Mouse (Mus musculus) CH12.LX (cell line): ENCODE measurements around the gene Pknox1. TPM values are rescaled to one million over a fixed set of nuclear protein-coding genes. Genes with fewer than 3 reads are reported as not detected.

Experiments
- DNase-seq: peaks from one replicate; pipeline ENCODE4 v3.0.0-alpha.2; 2013; ENCODE audit errors: extremely low read depth
- H3K27ac ChIP-seq: 2 replicates; pipeline ENCODE4 v1.5.1; 2012; ENCODE audit warnings: low read depth, mild to moderate bottlenecking, control low read depth, moderate library complexity; ENCODE audit not compliant: insufficient read depth
- H3K27me3 ChIP-seq: replicated peaks from 2 replicates; pipeline ENCODE3; 2012; ENCODE audit warnings: inconsistent platforms
- H3K36me3 ChIP-seq, 2 experiments: replicated peaks in 1 of 2; 2 replicates each; pipeline versions ENCODE3 to v1.6.1; 2012; ENCODE audit warnings: inconsistent platforms in 1 of 2, low read length in 1 of 2, mild to moderate bottlenecking in 1 of 2, mixed read lengths in 1 of 2, moderate library complexity in 1 of 2; ENCODE audit not compliant: control insufficient read depth in 1 of 2, insufficient read depth in 1 of 2
- H3K4me1 ChIP-seq, 2 experiments: 2 replicates each; pipeline ENCODE4 v1.6.1; 2012; ENCODE audit warnings: inconsistent platforms in 1 of 2, moderate library complexity in 1 of 2; ENCODE audit not compliant: insufficient read depth in 2 of 2, control insufficient read depth in 1 of 2
- H3K4me2 ChIP-seq: 2 replicates; pipeline ENCODE4 v1.6.1; 2012; ENCODE audit warnings: low read depth, mild to moderate bottlenecking, control low read depth; ENCODE audit not compliant: poor library complexity, insufficient read depth, severe bottlenecking
- H3K4me3 ChIP-seq, 3 experiments: fragments of 150-350 bp in 1 of 3; sonication (generic) in 1 of 3; replicated peaks in 1 of 3; 2 replicates each; pipeline versions ENCODE3 to v1.5.1; 2011 to 2012; ENCODE audit warnings: low read depth in 2 of 3, low read length in 2 of 3, mild to moderate bottlenecking in 2 of 3, moderate library complexity in 2 of 3, control low read depth in 1 of 3, improper control_type of control experiment in 1 of 3, inconsistent platforms in 1 of 3, mixed read lengths in 1 of 3; ENCODE audit not compliant: poor library complexity in 1 of 3
- H3K79me2 ChIP-seq: replicated peaks from 2 replicates; pipeline ENCODE4 v1.6.1; 2012; ENCODE audit warnings: mild to moderate bottlenecking, moderate library complexity; ENCODE audit not compliant: control insufficient read depth, poor library complexity, insufficient read depth, severe bottlenecking; ENCODE audit errors: extremely low read depth
- H3K9ac ChIP-seq: 2 replicates; pipeline ENCODE4 v1.6.1; 2012; ENCODE audit warnings: low read depth, mild to moderate bottlenecking, control low read depth, moderate library complexity; ENCODE audit not compliant: insufficient read depth
- H3K9me3 ChIP-seq: replicated peaks from 2 replicates; pipeline ENCODE3; 2012; ENCODE audit warnings: low read length, inconsistent platforms, mixed read lengths
- BHLHE40 ChIP-seq: IDR thresholded peaks from 2 replicates; pipeline ENCODE4 v1.6.1; 2011; ENCODE audit warnings: mild to moderate bottlenecking, low read depth, low read length, improper control_type of control experiment
- ELF1 ChIP-seq: IDR thresholded peaks from 2 replicates; pipeline ENCODE4 v1.6.1; 2014; ENCODE audit warnings: low read depth, mild to moderate bottlenecking, inconsistent platforms, low read length, improper control_type of control experiment
- MAFK ChIP-seq: IDR thresholded peaks from 2 replicates; pipeline ENCODE4 v1.6.1; 2011; ENCODE audit warnings: low read length, improper control_type of control experiment; ENCODE audit not compliant: insufficient replicate concordance
- MAX ChIP-seq: IDR thresholded peaks from 2 replicates; pipeline ENCODE4 v1.6.1; 2011; ENCODE audit warnings: low read length, improper control_type of control experiment
- MXI1 ChIP-seq: IDR thresholded peaks from 2 replicates; pipeline ENCODE4 v1.6.1; 2011; ENCODE audit warnings: mild to moderate bottlenecking, low read depth, low read length, improper control_type of control experiment
- MYC ChIP-seq: IDR thresholded peaks from 2 replicates; pipeline ENCODE4 v1.6.1; 2011; ENCODE audit warnings: low read depth, mild to moderate bottlenecking, improper control_type of control experiment, low read length
- ZC3H11A ChIP-seq: IDR thresholded peaks from 2 replicates; pipeline ENCODE4 v1.6.1; 2012; ENCODE audit warnings: low read depth, mild to moderate bottlenecking, inconsistent platforms, low read length, improper control_type of control experiment
- ZNF384 ChIP-seq: IDR thresholded peaks from 2 replicates; pipeline ENCODE4 v1.6.1; 2012; ENCODE audit warnings: low read depth, low read length, improper control_type of control experiment, inconsistent platforms
- dilution Hi-C: fragments of 300-500 bp; cut with MboI; formaldehyde crosslinking; loops from 2 replicates; pipeline ENCODE4 v1.14.3; 2020; ENCODE audit warnings: low sequenced_read_pairs; ENCODE audit not compliant: extremely low pct_unique_long_range_greater_than_20kb, extremely low pct_ligation_motif_present
- in situ Hi-C: fragments of 300-500 bp; cut with MboI; formaldehyde crosslinking; loops from 3 replicates; pipeline ENCODE4 v1.14.3; 2019; ENCODE audit warnings: low sequenced_read_pairs, low pct_ligation_motif_present, low pct_unique_long_range_greater_than_20kb, mixed read lengths
- polyA plus RNA-seq: library from polyadenylated mRNA; unstranded; fragments of >175 nt; gene quantifications from 2 replicates; pipeline ENCODE4 v1.2.1, GENCODE M21; 2012; ENCODE audit warnings: low read depth; ENCODE audit not compliant: insufficient read length
- total RNA-seq, 2 experiments: library from RNA; depleted of rRNA; stranded (reverse); fragments of 300-350 nt in 1 of 2; fragments of >200 nt in 1 of 2; gene quantifications; 2 replicates each; pipeline ENCODE4 v1.2.3; 2012 to 2014

The Pknox1 gene
- total and polyA plus RNA-seq, 3 experiments: 15.1 to 22.3 (median 20.5) TPM

GRCm38 (mm10) chr17:31656682-31657081 lies 92.1 kb downstream of the Pknox1 start:
- Histone ChIP-seq H3K79me2 (peaks cover 56% of the 10 kb centered on the region), H3K9me3 (no peaks in the 10 kb centered on the region), H3K4me3 (peak overlapping the region in 1 of 3 experiments; percentile 23), H3K4me1 (peaks cover 2 to 30% of the 10 kb centered on the region in 2 experiments; a peak in 2 of 4 replicates), H3K27me3 (no peaks in the 10 kb centered on the region), H3K4me2 (peak overlapping the region; percentile 93), H3K9ac (peak overlapping the region; percentile 89; the same call in 1 of the 2 replicates), H3K27ac (no peak overlapping the region), H3K36me3 (peaks cover 37 to 46% of the 10 kb centered on the region in 2 experiments)
- peak; percentile 29; the same call in 1 of the 2 replicates for TF ChIP-seq MXI1
- peak; percentile 76 for TF ChIP-seq BHLHE40
- peak; percentile 46; the same call in 1 of the 2 replicates for TF ChIP-seq ZNF384
- no peak for TF ChIP-seq ELF1
- TF ChIP-seq MYC: peak; percentile 74
- peak; percentile 68 for TF ChIP-seq MAX
- no peak for TF ChIP-seq MAFK
- no peak for TF ChIP-seq ZC3H11A
- in situ Hi-C loops (no loop called here), dilution Hi-C loops (no loop called here)
- DNase-seq: no peak

Other genes with a start within 250 kb of the Pknox1 start
- gene Pde9a, start 178.5 kb upstream of the Pknox1 start, total RNA-seq (2012; rRNA removed): not detected in 2 replicates
- not detected in 2 replicates for gene Pde9a, start 178.5 kb upstream of the Pknox1 start, total RNA-seq (2014; rRNA removed)
- gene Pde9a, start 178.5 kb upstream of the Pknox1 start, polyA plus RNA-seq: not detected in 2 replicates
- 56.2 and 72.4 TPM in 2 replicates for gene Wdr4, start 44.8 kb upstream of the Pknox1 start, total RNA-seq (2012; rRNA removed)
- gene Wdr4, start 44.8 kb upstream of the Pknox1 start, total RNA-seq (2014; rRNA removed): 48.3 and 49.0 TPM in 2 replicates
- 51.4 and 61.7 TPM in 2 replicates for gene Wdr4, start 44.8 kb upstream of the Pknox1 start, polyA plus RNA-seq
- gene Ndufv3, start 44.6 kb upstream of the Pknox1 start, total RNA-seq (2012; rRNA removed): 357 and 409 TPM in 2 replicates
- gene Ndufv3, start 44.6 kb upstream of the Pknox1 start, total RNA-seq (2014; rRNA removed): 298 and 303 TPM in 2 replicates
- 272 and 292 TPM in 2 replicates for gene Ndufv3, start 44.6 kb upstream of the Pknox1 start, polyA plus RNA-seq
- gene Cbs, start 72.5 kb downstream of the Pknox1 start, total RNA-seq (2012; rRNA removed): 1.4 and 1.5 TPM in 2 replicates
- gene Cbs, start 72.5 kb downstream of the Pknox1 start, total RNA-seq (2014; rRNA removed): 1.2 and 1.3 TPM in 2 replicates
- gene Cbs, start 72.5 kb downstream of the Pknox1 start, polyA plus RNA-seq: 1.9 and 3.0 TPM in 2 replicates
- gene U2af1, start 94.2 kb downstream of the Pknox1 start, total RNA-seq (2012; rRNA removed): 141 and 183 TPM in 2 replicates
- gene U2af1, start 94.2 kb downstream of the Pknox1 start, total RNA-seq (2014; rRNA removed): 269 and 286 TPM in 2 replicates
- 316 and 391 TPM in 2 replicates for gene U2af1, start 94.2 kb downstream of the Pknox1 start, polyA plus RNA-seq
- 0.17 and 0.51 TPM in 2 replicates for gene Cryaa, start 113.1 kb downstream of the Pknox1 start, total RNA-seq (2012; rRNA removed)
- gene Cryaa, start 113.1 kb downstream of the Pknox1 start, total RNA-seq (2014; rRNA removed): not detected in 2 replicates
- gene Cryaa, start 113.1 kb downstream of the Pknox1 start, polyA plus RNA-seq: not detected in 2 replicates